Mouse (Mus musculus) spleen, adult 2 months (tissue): ENCODE measurements at regions not wholly inside any gene's neighbourhood (a gene's known extent, or its start where the extent isn't known, plus 50 kb on each side); places are given as distances from the start of the nearest gene placed in this dataset.

Experiments used
- DNase-seq, 2 experiments: peaks; one replicate each; pipeline versions ENCODE4 v3.0.0 to v3.0.0-alpha.2; 2012 to 2021; ENCODE audit warnings: low spot score in 2 of 2, low read depth in 1 of 2
- H3K27ac ChIP-seq: fragments of 200-500 bp; 2 replicates; pipeline ENCODE4 v1.5.1; 2012; ENCODE audit warnings: low read length, inconsistent platforms; ENCODE audit not compliant: insufficient read depth
- H3K27me3 ChIP-seq: fragments of 200-500 bp; 2 replicates; pipeline ENCODE4 v1.6.1; 2012; ENCODE audit warnings: mild to moderate bottlenecking, moderate library complexity, low read length, inconsistent platforms; ENCODE audit not compliant: control insufficient read depth, insufficient read depth
- H3K36me3 ChIP-seq: fragments of 200-500 bp; 2 replicates; pipeline ENCODE4 v1.6.1; 2012; ENCODE audit warnings: mild to moderate bottlenecking, low read length, inconsistent platforms; ENCODE audit not compliant: control insufficient read depth, insufficient read depth
- H3K4me1 ChIP-seq: fragments of 200-500 bp; 2 replicates; pipeline ENCODE4 v1.6.1; 2011; ENCODE audit warnings: inconsistent platforms; ENCODE audit not compliant: control insufficient read depth, insufficient read depth, insufficient read length
- H3K4me3 ChIP-seq: fragments of 200-500 bp; 2 replicates; pipeline ENCODE4 v1.5.1; 2011; ENCODE audit warnings: mild to moderate bottlenecking, inconsistent platforms; ENCODE audit not compliant: insufficient read depth, insufficient read length; ENCODE audit errors: extremely low read depth
- CTCF ChIP-seq: fragments of 200-500 bp; IDR thresholded peaks from 2 replicates; pipeline ENCODE4 v1.5.1; 2011; ENCODE audit warnings: mild to moderate bottlenecking, inconsistent platforms; ENCODE audit not compliant: insufficient read depth, insufficient read length, insufficient replicate concordance; ENCODE audit errors: extremely low read depth
- POLR2A ChIP-seq: fragments of 200-500 bp; IDR thresholded peaks from 2 replicates; pipeline ENCODE4 v1.6.1; 2011; ENCODE audit warnings: low read depth, low read length, inconsistent platforms
- WGBS: fragments of 180-500 bp; shearing (Covaris S2); methylation state at CpG from one replicate; pipeline ENCODE4 v1.1.7; 2018; 5-methylcytosine and 5-hydroxymethylcytosine counted together

DNA sequence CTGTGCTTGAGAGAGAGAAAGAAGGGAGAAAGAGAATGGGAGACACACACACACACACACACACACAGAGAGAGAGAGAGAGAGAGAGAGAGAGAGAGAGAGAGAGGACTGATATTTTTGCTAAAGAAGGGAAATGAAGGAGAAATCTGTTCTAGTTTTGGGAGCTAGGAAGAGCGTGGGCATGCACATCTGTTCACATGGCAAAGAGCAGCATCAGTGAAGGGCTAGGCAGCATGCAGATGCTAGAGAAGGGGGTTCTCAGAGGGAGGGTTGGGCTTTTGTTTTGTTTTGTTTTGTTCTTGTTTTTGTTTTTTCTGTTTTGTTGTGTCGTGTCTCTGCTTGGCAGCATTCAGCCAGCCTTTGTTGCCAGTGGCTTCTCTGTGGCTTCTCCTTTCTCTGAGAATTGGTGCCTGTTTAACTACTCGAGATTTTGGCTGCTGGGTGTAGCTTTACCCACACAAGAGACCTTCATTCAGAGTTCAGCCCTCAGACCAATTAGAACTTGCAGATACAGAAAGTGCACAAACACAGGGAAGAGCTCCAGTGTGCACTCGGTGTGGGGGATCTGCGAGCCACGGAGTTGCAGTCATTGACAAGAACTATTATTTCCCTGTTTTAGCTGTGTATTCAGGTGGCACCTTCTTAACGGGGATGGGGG lies 237.9 kb upstream of the Id4 start:
- Histone ChIP-seq H3K36me3 (no peaks in the 10 kb centered on the region), H3K4me3 (no peak overlapping the region), H3K27ac (no peak overlapping the region), H3K4me1 (no peaks in the 10 kb centered on the region), H3K27me3 (no peaks in the 10 kb centered on the region)
- no peak for TF ChIP-seq CTCF
- no peak for TF ChIP-seq POLR2A
- WGBS: 80% methylated on average over 7 of the region's 7 CpGs
- no peak for DNase-seq

DNA sequence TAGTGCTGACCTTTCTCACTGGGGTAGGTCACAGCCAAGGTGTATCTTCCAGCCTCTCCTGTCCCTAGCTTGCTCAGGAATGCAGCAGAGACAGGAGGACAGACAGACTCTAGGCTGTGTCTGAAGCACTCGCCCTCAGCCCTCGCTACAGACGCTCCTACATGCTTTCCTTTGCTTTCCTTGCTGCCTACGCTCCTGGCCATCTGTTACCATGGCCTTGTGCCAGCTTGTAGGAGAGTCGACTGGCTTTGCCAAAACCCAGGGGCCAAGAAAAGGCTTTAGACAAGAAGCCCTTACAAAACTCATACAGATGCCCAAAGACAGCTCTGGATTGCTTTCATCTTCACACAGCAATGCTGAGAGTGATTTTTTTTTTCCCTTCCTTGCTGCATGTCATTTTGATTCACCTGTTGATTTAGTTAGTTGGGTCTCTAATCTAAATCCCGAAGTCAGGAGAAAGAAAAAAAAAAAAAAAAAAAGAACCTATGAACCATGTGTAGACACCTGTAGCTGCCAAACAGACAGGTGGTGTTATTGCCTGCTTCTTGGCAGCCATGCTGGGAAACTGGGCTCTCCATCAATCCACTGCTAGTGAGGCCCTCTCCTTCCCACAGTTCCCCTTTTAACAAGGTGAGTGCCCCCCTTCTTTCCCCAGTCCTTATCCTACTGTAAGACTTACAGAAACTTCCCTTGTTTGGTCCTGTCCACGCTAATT lies 233.1 kb upstream of the Id4 start:
- H3K27me3 ChIP-seq: no peaks in the 10 kb centered on the region
- TF ChIP-seq POLR2A (no peak), CTCF (no peak)
- no peak overlapping the region for H3K4me3 ChIP-seq
- H3K36me3 ChIP-seq: no peaks in the 10 kb centered on the region
- no peak overlapping the region for H3K27ac ChIP-seq
- no peaks in the 10 kb centered on the region for H3K4me1 ChIP-seq
- WGBS: 71% methylated on average over 7 of the region's 7 CpGs
- DNase-seq: no peak

DNA sequence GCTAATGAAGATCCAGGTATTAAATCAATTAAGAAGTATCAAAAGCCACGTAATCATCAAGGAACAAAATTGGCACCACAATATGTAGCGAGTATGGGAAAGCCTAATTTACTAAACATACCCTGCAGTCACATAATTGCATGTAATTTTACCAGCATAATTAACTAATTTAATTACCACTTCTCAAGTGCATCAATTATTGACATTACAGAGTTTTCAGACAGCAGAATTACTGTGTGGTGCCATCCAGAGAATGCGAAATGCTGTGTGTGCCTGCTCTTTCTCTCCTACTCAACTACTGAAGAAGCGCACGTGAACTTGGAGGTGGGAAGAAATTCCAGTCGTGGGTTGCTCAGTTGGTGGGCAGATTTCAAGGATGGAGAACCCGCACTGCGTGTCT lies 229.5 kb upstream of the Id4 start:
- TF ChIP-seq CTCF (no peak), POLR2A (no peak)
- H3K36me3 ChIP-seq: no peaks in the 10 kb centered on the region
- WGBS: 85% methylated on average over 8 of the region's 8 CpGs
- H3K4me3 ChIP-seq: no peak overlapping the region
- no peaks in the 10 kb centered on the region for H3K27me3 ChIP-seq
- DNase-seq: no peak
- H3K27ac ChIP-seq: no peak overlapping the region
- no peaks in the 10 kb centered on the region for H3K4me1 ChIP-seq

DNA sequence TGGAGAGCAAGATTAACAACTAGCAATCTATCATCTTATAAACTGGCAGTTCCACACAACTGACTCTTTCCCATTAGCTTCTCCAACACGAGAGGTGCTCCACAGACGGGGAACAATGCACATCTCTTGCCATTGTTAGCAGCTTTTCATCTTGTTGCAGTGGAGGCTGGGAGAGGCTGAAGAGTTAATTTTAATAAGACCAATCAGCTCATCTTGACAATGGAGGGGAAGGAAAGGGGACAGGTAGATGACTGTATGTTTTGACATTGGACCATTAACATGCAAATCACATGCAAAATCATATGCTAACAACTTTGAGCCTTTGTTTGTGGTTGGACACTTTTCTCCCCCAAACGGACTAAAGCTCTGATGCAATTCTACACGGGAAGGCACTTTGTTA lies 218.9 kb upstream of the Id4 start:
- H3K27me3 ChIP-seq: no peaks in the 10 kb centered on the region
- 75% methylated on average over 4 of the region's 4 CpGs for WGBS

DNA sequence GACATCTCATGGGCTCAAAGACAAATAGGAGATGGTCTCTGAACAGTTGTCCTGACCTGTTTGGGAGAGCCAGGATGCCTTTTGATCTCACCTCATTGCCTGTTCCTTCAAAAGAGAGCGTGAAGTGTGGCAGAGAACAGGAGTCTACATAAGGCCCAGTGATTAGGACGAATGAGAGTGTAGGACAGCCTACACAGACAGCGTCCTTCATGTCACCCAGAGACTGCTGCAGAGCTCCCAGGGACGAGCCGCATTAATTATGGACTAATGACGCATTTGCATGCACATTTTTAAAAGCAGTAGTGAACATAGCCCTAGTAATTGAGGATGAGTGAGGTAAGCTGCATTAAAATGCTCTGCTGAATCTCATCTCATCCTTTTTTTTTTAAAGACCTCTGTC lies 218.5 kb upstream of the Id4 start:
- DNase-seq: no peak
- WGBS: 86% methylated on average over 6 of the region's 6 CpGs
- no peak overlapping the region for H3K27ac ChIP-seq
- no peak overlapping the region for H3K4me3 ChIP-seq
- H3K27me3 ChIP-seq: no peaks in the 10 kb centered on the region
- no peaks in the 10 kb centered on the region for H3K4me1 ChIP-seq
- TF ChIP-seq CTCF: no peak
- H3K36me3 ChIP-seq: no peaks in the 10 kb centered on the region

More for the DNA sequence above, 218.9 kb upstream of the Id4 start:
- Histone ChIP-seq H3K4me3 (no peak overlapping the region), H3K4me1 (no peaks in the 10 kb centered on the region), H3K36me3 (no peaks in the 10 kb centered on the region), H3K27ac (no peak overlapping the region)
- no peak for TF ChIP-seq POLR2A
- no peak for TF ChIP-seq CTCF
- no peak for DNase-seq

DNA sequence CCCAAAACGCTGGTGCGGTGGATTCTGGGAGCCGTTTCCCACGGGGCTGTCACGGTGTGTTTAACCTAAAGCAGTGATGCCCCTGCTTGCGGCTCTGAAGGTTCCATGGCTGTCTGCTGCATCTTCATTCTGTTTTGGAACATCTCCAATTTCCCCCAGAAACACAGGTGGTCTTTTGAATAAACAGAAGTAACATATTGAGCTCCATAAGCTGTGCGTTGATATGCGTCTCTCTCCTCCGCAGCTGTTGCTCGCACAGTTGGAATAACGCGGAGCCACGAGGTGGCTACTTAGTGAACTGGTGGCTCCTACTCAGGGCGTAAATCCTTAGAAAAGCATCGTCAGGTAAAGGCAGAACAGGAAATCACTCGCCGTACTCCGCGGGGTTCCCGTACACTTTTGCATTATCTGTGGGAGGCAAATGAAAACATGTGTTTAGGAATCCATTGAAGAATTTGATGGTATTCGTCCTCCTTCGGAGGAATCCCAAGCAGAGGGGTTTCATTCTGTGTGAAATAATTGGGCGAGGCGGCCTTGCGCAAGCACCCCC lies 214.8 kb upstream of the Id4 start:
- TF ChIP-seq POLR2A (no peak), CTCF (no peak)
- WGBS: 85% methylated on average over 25 of the region's 25 CpGs
- no peaks in the 10 kb centered on the region for H3K27me3 ChIP-seq
- no peaks in the 10 kb centered on the region for H3K36me3 ChIP-seq
- H3K4me1 ChIP-seq: no peaks in the 10 kb centered on the region
- no peak overlapping the region for H3K27ac ChIP-seq
- no peak for DNase-seq
- H3K4me3 ChIP-seq: no peak overlapping the region

DNA sequence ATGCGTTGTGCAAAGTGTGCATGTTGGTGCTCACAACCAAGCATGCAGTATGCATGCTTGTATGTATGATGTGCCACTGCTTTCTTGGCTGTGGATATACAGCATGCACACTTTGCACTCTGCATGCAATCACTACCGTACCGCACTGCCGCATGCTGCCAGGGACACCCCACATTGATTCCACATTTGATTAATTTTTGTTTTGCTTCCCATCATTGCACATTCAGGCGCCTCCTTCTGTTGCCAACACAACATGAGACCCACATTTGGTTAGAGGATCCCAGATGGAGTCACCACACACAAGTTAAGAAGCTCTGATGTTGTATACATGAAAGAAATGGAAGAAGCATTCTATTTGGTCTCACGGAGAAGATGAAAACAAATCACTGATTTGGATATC lies 211.2 kb upstream of the Id4 start:
- TF ChIP-seq CTCF: no peak
- TF ChIP-seq POLR2A: no peak
- Histone ChIP-seq H3K27me3 (no peaks in the 10 kb centered on the region), H3K4me1 (no peaks in the 10 kb centered on the region), H3K36me3 (no peaks in the 10 kb centered on the region), H3K27ac (no peak overlapping the region), H3K4me3 (no peak overlapping the region)
- 92% methylated on average over 6 of the region's 6 CpGs for WGBS
- no peak for DNase-seq
